Mouse (Mus musculus) embryo, embryonic 9.5 days (tissue): ENCODE measurements around the gene Mapk8ip1.

Source experiments
- DNase-seq: peaks from one replicate; pipeline ENCODE4 v3.0.0-alpha.2; 2017; ENCODE audit errors: extremely low spot score

The Mapk8ip1 gene

GRCm38 (mm10) chr2:92390206-92390930, 10.7 kb downstream of the Mapk8ip1 start:
- no peak for DNase-seq

GRCm38 (mm10) chr2:92389645-92390044, 11.4 kb downstream of the Mapk8ip1 start:
- no peak for DNase-seq

- peak; percentile 98 for DNase-seq
These were observed 12.0 kb downstream of the Mapk8ip1 start for GRCm38 (mm10) chr2:92388891-92389641.

GRCm38 (mm10) chr2:92388081-92388517, 13.0 kb downstream of the Mapk8ip1 start:
- no peak for DNase-seq

- DNase-seq: no peak
These were observed 13.4 kb downstream of the Mapk8ip1 start for GRCm38 (mm10) chr2:92387646-92388045.

- DNase-seq: no peak
These were observed 14.1 kb downstream of the Mapk8ip1 start for GRCm38 (mm10) chr2:92386821-92387570.

- DNase-seq: no peak
These were observed 15.7 kb downstream of the Mapk8ip1 start for GRCm38 (mm10) chr2:92385113-92386051.

GRCm38 (mm10) chr2:92384101-92384500, 17.0 kb downstream of the Mapk8ip1 start:
- DNase-seq: no peak

GRCm38 (mm10) chr2:92382759-92383158, 18.3 kb downstream of the Mapk8ip1 start:
- DNase-seq: no peak

- no peak for DNase-seq
These were observed 19.0 kb downstream of the Mapk8ip1 start, which contains the start of gene 1700029I15Rik for GRCm38 (mm10) chr2:92381901-92382588. 1700029I15Rik (plus strand) TSS chr2:92382538.

GRCm38 (mm10) chr2:92381161-92381560, 19.9 kb downstream of the Mapk8ip1 start:
- DNase-seq: no peak

- no peak for DNase-seq
These were observed 20.5 kb downstream of the Mapk8ip1 start for GRCm38 (mm10) chr2:92380495-92381050.

- no peak for DNase-seq
These were observed 21.1 kb downstream of the Mapk8ip1 start for GRCm38 (mm10) chr2:92379783-92380494.

- no peak for DNase-seq
These were observed 23.7 kb downstream of the Mapk8ip1 start for GRCm38 (mm10) chr2:92377320-92377719.

- DNase-seq: no peak
These were observed 24.8 kb downstream of the Mapk8ip1 start for GRCm38 (mm10) chr2:92376300-92376699.

- DNase-seq: no peak
These were observed 25.3 kb downstream of the Mapk8ip1 start for GRCm38 (mm10) chr2:92375788-92376187.

GRCm38 (mm10) chr2:92375099-92375623, 25.9 kb downstream of the Mapk8ip1 start:
- DNase-seq: peak; percentile 92

- peak; percentile 48 for DNase-seq
These were observed 26.5 kb downstream of the Mapk8ip1 start, which contains the start of the genes Pex16 and Large2 for GRCm38 (mm10) chr2:92374514-92374913. Pex16 (plus strand) TSS chr2:92374676. Large2 (minus strand) TSS chr2:92374869.

- no peak for DNase-seq
These were observed 27.6 kb downstream of the Mapk8ip1 start for GRCm38 (mm10) chr2:92373437-92373813.
